Mouse (Mus musculus): ENCODE measurements at regions not wholly inside any gene's neighbourhood (a gene's known extent, or its start where the extent isn't known, plus 50 kb on each side); places are given as distances from the start of the nearest gene placed in this dataset.

GRCm38 (mm10) chr4:80628271-80628670, 205.7 kb upstream of the Tyrp1 start:
- ATAC-seq (replicated peaks; ENCODE audit: insufficient number of reproducible peaks, low FRiP score, low TSS enrichment): no peak
- WGBS (ENCODE audit: insufficient replicate concordance): 61% methylated on average over 4 of the region's 4 CpGs
- no peak overlapping the region for H3K4me3 ChIP-seq (ENCODE audit: low read depth, low read length)
- no peak overlapping the region for H3K9ac ChIP-seq (ENCODE audit: low read depth, low read length)
- no peak overlapping the region for H3K4me2 ChIP-seq
- H3K27me3 ChIP-seq (ENCODE audit: control insufficient read depth, insufficient read depth, low read length): no peaks in the 10 kb centered on the region
- H3K9me3 ChIP-seq (replicated peaks; ENCODE audit: control insufficient read depth, low read length): no peaks in the 10 kb centered on the region
- H3K4me1 ChIP-seq (ENCODE audit: control insufficient read depth, insufficient read depth, low read length): no peaks in the 10 kb centered on the region
- H3K36me3 ChIP-seq (ENCODE audit: control insufficient read depth, insufficient read depth, low read length): no peaks in the 10 kb centered on the region
- no peak overlapping the region for H3K27ac ChIP-seq (ENCODE audit: low read depth, low read length)

- Histone ChIP-seq H3K27me3 (ENCODE audit: control insufficient read depth, insufficient read depth, low read length) (no peaks in the 10 kb centered on the region), H3K4me1 (ENCODE audit: control insufficient read depth, insufficient read depth, low read length) (no peaks in the 10 kb centered on the region), H3K36me3 (ENCODE audit: control insufficient read depth, insufficient read depth, low read length) (no peaks in the 10 kb centered on the region), H3K9me3 (replicated peaks; ENCODE audit: control insufficient read depth, low read length) (no peaks in the 10 kb centered on the region), H3K4me3 (ENCODE audit: low read depth, low read length) (no peak overlapping the region), H3K9ac (ENCODE audit: low read depth, low read length) (no peak overlapping the region), H3K27ac (ENCODE audit: low read depth, low read length) (no peak overlapping the region), H3K4me2 (no peak overlapping the region)
- ATAC-seq (replicated peaks; ENCODE audit: insufficient number of reproducible peaks, low FRiP score, low TSS enrichment): no peak
- WGBS (ENCODE audit: insufficient replicate concordance): 73% methylated on average over 1 of the region's 1 CpGs
Observed at GRCm38 (mm10) chr4:80629251-80629650, 204.7 kb upstream of the Tyrp1 start.

- no peaks in the 10 kb centered on the region for H3K27me3 ChIP-seq (ENCODE audit: control insufficient read depth, insufficient read depth, low read length)
- no peak overlapping the region for H3K4me2 ChIP-seq
- no peak overlapping the region for H3K4me3 ChIP-seq (ENCODE audit: low read depth, low read length)
- no peak overlapping the region for H3K9ac ChIP-seq (ENCODE audit: low read depth, low read length)
- ATAC-seq (replicated peaks; ENCODE audit: insufficient number of reproducible peaks, low FRiP score, low TSS enrichment): no peak
- no peaks in the 10 kb centered on the region for H3K36me3 ChIP-seq (ENCODE audit: control insufficient read depth, insufficient read depth, low read length)
- no peaks in the 10 kb centered on the region for H3K4me1 ChIP-seq (ENCODE audit: control insufficient read depth, insufficient read depth, low read length)
- H3K9me3 ChIP-seq (replicated peaks; ENCODE audit: control insufficient read depth, low read length): no peaks in the 10 kb centered on the region
- H3K27ac ChIP-seq (ENCODE audit: low read depth, low read length): no peak overlapping the region
Observed at GRCm38 (mm10) chr4:80630260-80630659, 203.7 kb upstream of the Tyrp1 start.

- Histone ChIP-seq H3K4me3 (ENCODE audit: low read depth, low read length) (no peak overlapping the region), H3K27ac (ENCODE audit: low read depth, low read length) (no peak overlapping the region), H3K27me3 (ENCODE audit: control insufficient read depth, insufficient read depth, low read length) (no peaks in the 10 kb centered on the region), H3K36me3 (ENCODE audit: control insufficient read depth, insufficient read depth, low read length) (no peaks in the 10 kb centered on the region), H3K4me1 (ENCODE audit: control insufficient read depth, insufficient read depth, low read length) (no peaks in the 10 kb centered on the region), H3K9ac (ENCODE audit: low read depth, low read length) (no peak overlapping the region), H3K9me3 (replicated peaks; ENCODE audit: control insufficient read depth, low read length) (no peaks in the 10 kb centered on the region), H3K4me2 (no peak overlapping the region)
- ATAC-seq (replicated peaks; ENCODE audit: insufficient number of reproducible peaks, low FRiP score, low TSS enrichment): no peak
- 79% methylated on average over 4 of the region's 4 CpGs for WGBS (ENCODE audit: insufficient replicate concordance)
Observed at GRCm38 (mm10) chr4:80631041-80631440, 202.9 kb upstream of the Tyrp1 start.

- no peaks in the 10 kb centered on the region for H3K4me1 ChIP-seq (ENCODE audit: control insufficient read depth, insufficient read depth, low read length)
- 76% methylated on average over 4 of the region's 4 CpGs for WGBS (ENCODE audit: insufficient replicate concordance)
Observed at GRCm38 (mm10) chr4:80631441-80631840, 202.5 kb upstream of the Tyrp1 start.

GRCm38 (mm10) chr4:80638381-80638780, 195.5 kb upstream of the Tyrp1 start:
- no peak overlapping the region for H3K9ac ChIP-seq (ENCODE audit: low read depth, low read length)
- H3K36me3 ChIP-seq (ENCODE audit: control insufficient read depth, insufficient read depth, low read length): no peaks in the 10 kb centered on the region
- H3K4me1 ChIP-seq (ENCODE audit: control insufficient read depth, insufficient read depth, low read length): no peaks in the 10 kb centered on the region
- H3K9me3 ChIP-seq (replicated peaks; ENCODE audit: control insufficient read depth, low read length): no peaks in the 10 kb centered on the region
- H3K4me2 ChIP-seq: no peak overlapping the region
- H3K27me3 ChIP-seq (ENCODE audit: control insufficient read depth, insufficient read depth, low read length): no peaks in the 10 kb centered on the region
- no peak for ATAC-seq (replicated peaks; ENCODE audit: insufficient number of reproducible peaks, low FRiP score, low TSS enrichment)
- H3K4me3 ChIP-seq (ENCODE audit: low read depth, low read length): no peak overlapping the region
- H3K27ac ChIP-seq (ENCODE audit: low read depth, low read length): no peak overlapping the region

More at GRCm38 (mm10) chr4:80631441-80631840, 202.5 kb upstream of the Tyrp1 start:
- no peaks in the 10 kb centered on the region for H3K27me3 ChIP-seq (ENCODE audit: control insufficient read depth, insufficient read depth, low read length)
- no peak for ATAC-seq (replicated peaks; ENCODE audit: insufficient number of reproducible peaks, low FRiP score, low TSS enrichment)
- H3K36me3 ChIP-seq (ENCODE audit: control insufficient read depth, insufficient read depth, low read length): no peaks in the 10 kb centered on the region
- H3K9ac ChIP-seq (ENCODE audit: low read depth, low read length): no peak overlapping the region
- H3K9me3 ChIP-seq (replicated peaks; ENCODE audit: control insufficient read depth, low read length): no peaks in the 10 kb centered on the region
- no peak overlapping the region for H3K4me2 ChIP-seq
- no peak overlapping the region for H3K27ac ChIP-seq (ENCODE audit: low read depth, low read length)
- no peak overlapping the region for H3K4me3 ChIP-seq (ENCODE audit: low read depth, low read length)

Measured in heart, embryonic 11.5 days (tissue).